Mouse (Mus musculus) erythroblast, embryonic 14.5 days (primary cell): ENCODE results near the gene Pde10a. TPM values are rescaled to one million over a fixed set of nuclear protein-coding genes. Genes with fewer than 3 reads are reported as not detected.

Experiments
- H3K27me3 ChIP-seq: 2 replicates; pipeline ENCODE4 v1.6.1; 2012; ENCODE audit warnings: inconsistent platforms; ENCODE audit not compliant: control insufficient read depth
- H3K36me3 ChIP-seq: 2 replicates; pipeline ENCODE4 v1.6.1; 2012; ENCODE audit warnings: mild to moderate bottlenecking, inconsistent platforms; ENCODE audit not compliant: control insufficient read depth
- H3K4me1 ChIP-seq: 2 replicates; pipeline ENCODE4 v1.6.1; 2012; ENCODE audit warnings: inconsistent platforms; ENCODE audit not compliant: control insufficient read depth
- H3K4me3 ChIP-seq: replicated peaks from 2 replicates; pipeline ENCODE3; 2012; ENCODE audit warnings: moderate library complexity, mild to moderate bottlenecking, inconsistent platforms
- H3K9me3 ChIP-seq: 2 replicates; pipeline ENCODE4 v1.6.1; 2012; ENCODE audit warnings: low read length, inconsistent platforms, mixed read lengths; ENCODE audit not compliant: control insufficient read depth
- GATA1 ChIP-seq: IDR thresholded peaks from 2 replicates; pipeline ENCODE4 v1.6.1; 2012; ENCODE audit warnings: low read length, inconsistent platforms, mixed read lengths
- TAL1 ChIP-seq: IDR thresholded peaks from 3 replicates; pipeline ENCODE4 v1.6.1; 2012; ENCODE audit warnings: low read length, inconsistent platforms, mixed read lengths
- polyA plus RNA-seq: library from polyadenylated mRNA; stranded (reverse); fragments of >175 nt; gene quantifications from 2 replicates; pipeline ENCODE4 v1.2.3, GENCODE M21; 2012

Pde10a gene
- polyA plus RNA-seq, 1 experiment: not detected

DNA sequence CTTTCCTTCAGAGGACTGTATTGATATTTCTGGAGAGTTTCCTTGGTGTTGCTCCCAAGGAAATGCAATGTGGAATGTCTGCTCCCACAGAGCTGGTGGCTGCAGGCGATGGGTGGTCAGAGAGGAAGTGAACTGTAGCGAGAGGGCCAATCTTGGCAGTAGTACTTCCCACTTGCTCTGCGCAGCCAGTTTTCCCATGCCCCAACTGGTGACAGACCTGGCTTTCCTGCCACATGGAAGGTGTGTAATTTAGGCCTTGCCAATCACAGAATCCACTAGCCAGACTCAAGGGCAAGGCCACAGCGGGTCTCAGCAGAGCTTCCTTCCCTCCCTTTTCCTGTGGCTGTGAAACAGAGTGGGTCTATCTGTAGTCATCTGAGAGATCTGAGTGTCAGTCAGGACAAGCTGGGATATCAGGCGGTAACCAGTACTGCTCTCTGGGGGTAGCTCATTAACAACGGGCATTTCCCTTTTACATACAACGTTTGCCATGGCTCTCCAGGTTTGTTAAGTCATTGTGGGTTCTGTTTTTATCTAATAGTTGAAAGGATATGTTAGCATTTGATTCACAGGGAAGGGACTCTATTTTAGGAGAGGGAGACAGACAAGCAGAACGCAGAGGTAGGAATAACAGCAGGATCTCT is 316.8 kb downstream of the Pde10a start:
- TF ChIP-seq GATA1: no peak
- TF ChIP-seq TAL1: no peak
- H3K36me3 ChIP-seq: no peaks in the 10 kb centered on the region
- H3K4me3 ChIP-seq: no peak overlapping the region
- H3K9me3 ChIP-seq: no peaks in the 10 kb centered on the region
- H3K27me3 ChIP-seq: no peaks in the 10 kb centered on the region
- H3K4me1 ChIP-seq: no peaks in the 10 kb centered on the region

DNA sequence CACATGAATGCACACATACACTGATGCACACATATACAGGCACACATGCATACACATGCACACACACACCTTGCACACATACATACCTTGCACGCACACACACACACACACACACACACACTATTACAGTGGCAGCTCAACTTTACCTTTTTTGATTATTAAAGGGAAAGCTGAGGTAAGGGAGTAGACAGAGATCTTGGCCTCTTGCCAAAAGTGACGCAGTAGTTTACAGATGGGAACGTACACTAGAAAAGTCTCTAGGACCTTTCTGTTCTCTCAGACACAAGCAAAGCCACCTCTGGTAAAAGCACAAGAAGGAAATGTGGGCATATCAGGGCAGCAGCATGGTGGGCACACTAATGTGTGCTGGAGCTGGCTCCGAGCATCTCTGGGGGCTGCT is 317.5 kb downstream of the Pde10a start:
- Histone ChIP-seq H3K4me1 (no peaks in the 10 kb centered on the region), H3K27me3 (no peaks in the 10 kb centered on the region), H3K36me3 (no peaks in the 10 kb centered on the region), H3K4me3 (no peak overlapping the region), H3K9me3 (no peaks in the 10 kb centered on the region)
- no peak for TF ChIP-seq TAL1

DNA sequence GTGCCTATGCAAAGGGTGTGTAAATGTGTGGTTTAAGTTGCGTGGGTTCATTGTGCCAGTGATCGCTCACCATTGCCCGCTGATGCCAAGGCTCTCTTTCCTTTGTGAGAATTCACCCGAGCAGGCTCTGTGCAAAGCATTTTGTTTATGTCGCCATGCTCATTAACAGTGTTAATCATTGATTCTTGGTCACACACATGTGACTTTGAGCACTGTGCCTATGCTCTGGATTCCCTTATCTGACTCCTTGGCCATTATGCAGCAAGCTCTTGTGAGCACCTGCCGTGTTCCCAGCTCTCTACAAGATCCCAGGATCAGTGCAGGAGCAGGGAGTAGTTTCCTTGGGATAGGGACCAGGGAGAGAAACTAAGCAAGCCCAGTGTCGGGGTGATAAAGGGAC is 318.8 kb downstream of the Pde10a start:
- no peaks in the 10 kb centered on the region for H3K9me3 ChIP-seq
- no peaks in the 10 kb centered on the region for H3K36me3 ChIP-seq
- H3K4me3 ChIP-seq: no peak overlapping the region
- no peaks in the 10 kb centered on the region for H3K4me1 ChIP-seq
- no peaks in the 10 kb centered on the region for H3K27me3 ChIP-seq
- TF ChIP-seq GATA1: no peak
- TF ChIP-seq TAL1: no peak

DNA sequence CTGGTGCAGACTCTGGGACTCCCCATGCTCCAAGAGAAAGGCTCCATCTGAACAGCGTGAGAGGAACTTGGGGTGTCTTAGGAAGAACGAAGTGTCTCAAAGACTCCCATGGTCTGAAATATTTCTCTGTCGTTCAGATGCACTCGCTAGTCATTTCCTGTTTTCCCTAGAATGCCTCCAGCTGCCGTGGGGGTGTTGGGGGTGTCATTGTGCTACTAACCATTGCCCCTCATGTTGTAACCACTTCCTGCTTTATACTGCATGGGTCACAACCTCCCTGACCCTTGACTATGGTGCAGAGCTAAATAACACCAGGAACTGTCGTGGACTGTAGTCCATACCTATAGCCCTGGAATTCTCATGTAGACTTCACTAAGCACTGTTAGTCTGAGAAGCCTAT is 321.3 kb downstream of the Pde10a start:
- Histone ChIP-seq H3K9me3 (no peaks in the 10 kb centered on the region), H3K27me3 (no peaks in the 10 kb centered on the region), H3K4me3 (no peak overlapping the region), H3K36me3 (no peaks in the 10 kb centered on the region), H3K4me1 (no peaks in the 10 kb centered on the region)
- no peak for TF ChIP-seq GATA1
- TF ChIP-seq TAL1: no peak

DNA sequence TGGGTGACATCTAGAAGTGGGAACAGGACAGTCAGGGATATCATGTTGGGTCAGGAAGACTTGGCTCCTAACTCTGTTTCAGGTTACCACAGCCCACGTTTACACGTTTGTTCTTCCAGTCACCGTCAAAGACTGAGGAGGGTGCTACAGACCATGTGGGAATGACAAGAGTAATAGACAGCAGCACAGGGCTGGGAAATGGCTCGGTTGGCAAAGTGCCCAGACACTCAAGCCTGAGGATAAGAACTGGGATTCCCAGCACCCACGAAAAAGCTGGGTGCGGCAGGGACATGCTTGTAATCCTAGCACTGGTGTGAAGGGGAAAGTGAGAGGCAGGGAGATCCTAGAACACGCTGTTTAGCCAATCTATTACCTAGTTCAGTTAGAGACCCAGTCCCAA is 322.4 kb downstream of the Pde10a start:
- Histone ChIP-seq H3K4me3 (no peak overlapping the region), H3K4me1 (no peaks in the 10 kb centered on the region), H3K27me3 (no peaks in the 10 kb centered on the region), H3K9me3 (no peaks in the 10 kb centered on the region), H3K36me3 (no peaks in the 10 kb centered on the region)
- TF ChIP-seq GATA1 (no peak), TAL1 (no peak)

DNA sequence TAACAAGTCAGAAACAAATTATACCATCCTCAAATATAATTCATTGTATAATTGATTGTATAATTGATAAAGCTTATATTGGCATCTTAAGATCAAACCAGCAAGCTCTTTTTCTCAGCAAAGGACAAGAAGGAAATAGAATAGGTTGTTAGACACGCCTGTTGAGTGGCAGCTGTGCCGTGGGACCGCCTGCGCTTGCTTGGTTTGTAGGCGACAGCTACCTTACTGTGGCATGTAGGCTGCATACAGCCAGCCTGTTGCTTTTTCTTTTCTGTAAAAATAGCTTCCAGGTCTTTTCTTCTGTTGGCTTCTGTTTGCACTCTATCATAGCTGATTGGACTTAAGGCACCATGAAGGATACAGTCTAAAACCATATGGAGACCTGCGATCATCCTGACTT is 326.7 kb downstream of the Pde10a start:
- TF ChIP-seq TAL1 (no peak), GATA1 (no peak)
- Histone ChIP-seq H3K4me1 (peaks cover 3% of the 10 kb centered on the region), H3K36me3 (no peaks in the 10 kb centered on the region), H3K27me3 (no peaks in the 10 kb centered on the region), H3K4me3 (no peak overlapping the region), H3K9me3 (no peaks in the 10 kb centered on the region)

DNA sequence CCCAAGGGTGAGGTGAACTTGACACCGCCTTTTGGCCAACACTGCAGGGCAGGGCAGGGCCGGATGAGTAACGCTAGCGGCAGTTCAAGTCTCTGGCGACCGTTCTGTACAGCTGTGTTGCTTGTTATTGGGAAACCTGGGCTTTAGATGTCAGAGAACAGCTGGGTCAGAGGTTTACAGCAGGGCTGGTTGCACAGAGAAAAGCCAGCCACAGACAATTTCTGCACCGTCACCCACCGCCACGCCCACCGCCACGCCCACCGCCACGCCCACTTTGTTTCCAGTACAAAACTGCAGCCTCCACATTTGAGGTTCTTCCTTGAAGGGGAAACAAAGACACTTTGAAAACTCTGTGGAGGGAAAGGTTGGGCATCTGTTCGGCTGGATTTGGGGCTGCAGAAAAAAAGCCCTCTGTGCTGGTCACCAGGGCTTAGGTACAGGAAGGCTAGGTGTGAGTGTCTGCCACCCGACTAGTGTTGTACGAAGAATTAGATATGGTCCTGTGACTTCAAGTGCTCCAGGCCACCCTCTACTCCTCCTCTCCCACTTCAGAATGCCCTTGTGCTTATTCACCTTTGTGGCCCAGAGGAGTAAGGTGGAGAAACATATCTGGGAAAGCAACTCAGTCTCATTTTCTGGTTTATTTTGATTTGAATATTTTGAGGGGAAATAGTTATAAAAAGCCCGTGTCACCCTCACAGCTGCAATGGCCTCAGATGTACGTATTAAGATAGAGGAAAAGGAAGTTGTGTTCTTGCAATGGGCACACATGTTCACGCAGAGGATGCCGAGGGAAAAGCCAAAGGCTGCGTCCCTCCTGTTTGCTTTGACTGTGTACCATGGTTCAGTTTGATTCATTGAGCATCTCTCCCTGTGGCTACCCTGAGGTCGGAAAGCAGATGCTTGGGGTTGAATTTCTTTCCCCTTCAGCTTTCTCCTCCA is 331.5 kb downstream of the Pde10a start:
- Histone ChIP-seq H3K9me3 (no peaks in the 10 kb centered on the region), H3K4me3 (no peak overlapping the region)
- no peak for TF ChIP-seq GATA1
- TF ChIP-seq TAL1: no peak

DNA sequence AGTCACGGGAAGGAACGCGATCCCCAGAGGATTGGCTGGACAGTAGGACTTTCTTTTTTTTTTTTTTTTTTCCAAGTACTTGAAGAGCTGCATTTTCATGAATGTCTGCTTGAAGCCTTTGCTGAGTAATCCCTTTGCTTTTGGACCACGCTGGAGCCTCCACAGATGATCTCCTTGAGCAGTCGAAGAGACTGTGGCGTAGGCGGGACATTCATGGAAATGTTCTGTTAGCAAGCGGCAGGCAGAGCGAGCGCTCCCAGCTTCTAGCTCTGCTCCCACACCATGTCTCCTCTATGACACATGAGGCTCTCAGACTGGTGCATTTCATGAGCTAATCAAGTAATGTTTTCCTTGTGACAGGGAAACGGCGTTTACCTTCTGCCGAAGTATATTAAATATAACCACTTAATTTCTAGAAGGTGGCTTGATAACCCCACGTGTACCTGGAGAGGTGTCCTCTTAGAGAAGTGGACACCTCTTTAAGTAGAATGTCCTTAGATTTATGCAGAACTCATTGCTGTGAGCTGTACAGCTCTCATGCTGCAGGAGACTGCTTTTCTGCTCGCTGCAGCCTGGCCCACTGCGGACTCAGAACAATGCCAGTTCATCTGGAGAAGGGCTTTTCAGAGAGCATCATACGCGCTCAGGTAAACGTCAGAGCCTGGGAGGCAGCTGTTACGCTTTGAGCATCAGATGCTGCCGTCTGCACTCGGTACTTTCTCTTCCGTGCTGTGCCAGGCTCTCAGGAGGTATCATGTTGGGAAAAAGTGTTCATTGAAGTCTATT is 333.7 kb downstream of the Pde10a start:
- Histone ChIP-seq H3K9me3 (no peaks in the 10 kb centered on the region), H3K4me3 (no peak overlapping the region), H3K27me3 (no peaks in the 10 kb centered on the region), H3K36me3 (no peaks in the 10 kb centered on the region), H3K4me1 (peaks cover 3% of the 10 kb centered on the region)
- TF ChIP-seq TAL1 (no peak), GATA1 (no peak)

More for the DNA sequence above, 331.5 kb downstream of the Pde10a start:
- Histone ChIP-seq H3K27me3 (no peaks in the 10 kb centered on the region), H3K4me1 (peaks cover 3% of the 10 kb centered on the region), H3K36me3 (no peaks in the 10 kb centered on the region)

DNA sequence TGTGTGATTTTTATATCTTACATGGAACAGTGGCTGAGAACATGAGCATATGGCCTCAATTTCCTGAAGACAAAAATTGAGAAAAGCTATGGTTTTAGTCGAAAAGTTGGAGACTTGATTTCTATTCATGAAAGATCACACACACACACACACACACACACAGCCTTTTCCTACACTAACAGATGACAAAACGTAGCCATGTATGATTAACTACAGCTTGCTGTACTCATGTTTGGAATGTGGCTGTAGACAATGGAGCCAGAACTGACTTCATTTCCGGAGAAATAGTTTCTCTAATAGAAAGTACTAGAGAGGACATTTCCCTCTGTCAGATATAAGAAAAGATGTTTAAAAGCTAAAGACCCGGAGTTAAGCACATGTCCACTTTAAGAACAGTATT is 334.3 kb downstream of the Pde10a start:
- H3K4me1 ChIP-seq: peaks cover 3% of the 10 kb centered on the region
- TF ChIP-seq GATA1: no peak
- TF ChIP-seq TAL1: no peak
- no peaks in the 10 kb centered on the region for H3K27me3 ChIP-seq
- H3K4me3 ChIP-seq: no peak overlapping the region
- no peaks in the 10 kb centered on the region for H3K36me3 ChIP-seq
- no peaks in the 10 kb centered on the region for H3K9me3 ChIP-seq
